Mouse (Mus musculus) neutrophil, adult 83 days (primary cell): ENCODE measurements around the gene Hcfc2. TPM values are rescaled to one million over a fixed set of nuclear protein-coding genes. Genes with fewer than 3 reads are reported as not detected.

Source experiments
- total RNA-seq, 2 experiments: library from RNA; stranded (reverse); gene quantifications; one replicate each; pipeline ENCODE4 v1.2.4; 2023

The Hcfc2 gene
- 10 to 100 TPM; 22.0 to 28.0 TPM for total RNA-seq

GRCm38 (mm10) chr10:82695956-82696355, at the start of gene Hcfc2:
Gene Hcfc2, plus strand, starts transcription at chr10:82696160.

GRCm38 (mm10) chr10:82690494-82690893, 5.5 kb upstream of the Hcfc2 start, which contains the start of gene Glt8d2:
Gene Glt8d2, minus strand, starts transcription at chr10:82690650.

GRCm38 (mm10) chr10:82763840-82764631, 68.1 kb downstream of the Hcfc2 start, which contains the start of gene Nfyb:
Gene Nfyb, minus strand, starts transcription at chr10:82764144.

Other genes with a start within 250 kb of the Hcfc2 start
- gene Gm1553, start 203.5 kb upstream of the Hcfc2 start, total RNA-seq, result not detected
- gene 1190007I07Rik, start 72.9 kb upstream of the Hcfc2 start, total RNA-seq, result 1 to 10 TPM; 6.4 to 7.3 TPM
- 10 to 100 TPM; 30.1 to 30.9 TPM for gene Tdg, start 66.3 kb upstream of the Hcfc2 start, total RNA-seq
- under 1 TPM; 0.55 to 0.70 TPM for gene Glt8d2, start 5.5 kb upstream of the Hcfc2 start, total RNA-seq
- gene Nfyb, start 68.0 kb downstream of the Hcfc2 start, total RNA-seq, result 10 to 100 TPM; 25.7 to 28.5 TPM
- 10 to 100 TPM; 46.2 TPM for gene Txnrd1, start 137.8 kb downstream of the Hcfc2 start, total RNA-seq
- 10 to 100 TPM in 1 of 2 experiments, 1 to 10 TPM in 1; 8.5 to 10.7 TPM for gene Eid3, start 170.5 kb downstream of the Hcfc2 start, total RNA-seq